Mouse (Mus musculus) hindbrain, embryonic 10.5 days (tissue): ENCODE measurements around the gene Epb41l1. TPM values are rescaled to one million over a fixed set of nuclear protein-coding genes. Genes with fewer than 3 reads are reported as not detected.

ENCODE experiments used
- DNase-seq: peaks from one replicate; pipeline ENCODE4 v3.0.0-alpha.2; 2017; ENCODE audit warnings: low spot score
- H3K27ac ChIP-seq: fragments of 300-500 bp; sonication (generic); 2 replicates; pipeline ENCODE4 v1.5.1; 2016; ENCODE audit warnings: mild to moderate bottlenecking, moderate library complexity
- H3K27me3 ChIP-seq: fragments of 300-500 bp; sonication (generic); 2 replicates; pipeline ENCODE4 v1.6.1; 2016; ENCODE audit warnings: mild to moderate bottlenecking; ENCODE audit not compliant: poor library complexity, insufficient read depth, severe bottlenecking
- H3K36me3 ChIP-seq: fragments of 300-500 bp; sonication (generic); 2 replicates; pipeline ENCODE4 v1.6.1; 2016; ENCODE audit warnings: mild to moderate bottlenecking, moderate library complexity
- H3K4me1 ChIP-seq: fragments of 300-500 bp; sonication (generic); replicated peaks from 2 replicates; pipeline ENCODE4 v1.6.1; 2016; ENCODE audit warnings: mild to moderate bottlenecking
- H3K4me3 ChIP-seq: fragments of 300-500 bp; sonication (generic); 2 replicates; pipeline ENCODE4 v1.5.1; 2016; ENCODE audit warnings: mild to moderate bottlenecking, moderate library complexity
- H3K9me3 ChIP-seq: fragments of 300-500 bp; sonication (generic); 2 replicates; pipeline ENCODE4 v1.6.1; 2016; ENCODE audit warnings: mild to moderate bottlenecking, moderate library complexity
- WGBS: fragments of 180-500 bp; shearing (Covaris S2); methylation state at CpG from one replicate; pipeline ENCODE4 v1.1.7; 2016; 5-methylcytosine and 5-hydroxymethylcytosine counted together
- polyA plus RNA-seq: library from polyadenylated mRNA; unstranded; fragments of >200 nt; fragmentation: Nextera tagmentation; extraction: Ambion mirVana; gene quantifications from 2 replicates; pipeline ENCODE4 v1.2.1, GENCODE M21; 2016

The Epb41l1 gene
- polyA plus RNA-seq, 1 experiment from 2014 or later = 2.1 TPM

GRCm38 (mm10) chr2:156542410-156542809 lies 121.7 kb downstream of the Epb41l1 start:
- Histone ChIP-seq H3K36me3 (no peaks in the 10 kb centered on the region; the same call in 1 of the 2 replicates), H3K9me3 (no peaks in the 10 kb centered on the region), H3K4me3 (no peak overlapping the region), H3K27ac (no peak overlapping the region), H3K27me3 (no peaks in the 10 kb centered on the region), H3K4me1 (peaks cover 5% of the 10 kb centered on the region)
- DNase-seq = no peak
- WGBS = 77% methylated on average over 8 of the region's 8 CpGs

GRCm38 (mm10) chr2:156543804-156544203 lies 123.1 kb downstream of the Epb41l1 start:
- no peaks in the 10 kb centered on the region for H3K9me3 ChIP-seq
- H3K4me3 ChIP-seq = no peak overlapping the region
- H3K27ac ChIP-seq = no peak overlapping the region
- no peak for DNase-seq
- 76% methylated on average over 3 of the region's 3 CpGs for WGBS
- H3K4me1 ChIP-seq = peaks cover 15% of the 10 kb centered on the region
- H3K36me3 ChIP-seq = no peaks in the 10 kb centered on the region
- H3K27me3 ChIP-seq = no peaks in the 10 kb centered on the region

- 7% methylated on average over 39 of the region's 39 CpGs for WGBS
- H3K9me3 ChIP-seq = no peaks in the 10 kb centered on the region
Measured at GRCm38 (mm10) chr2:156547123-156547891, 126.6 kb downstream of the Epb41l1 start, which contains the start of gene Aar2. Aar2 (plus strand) TSS chr2:156547584.

GRCm38 (mm10) chr2:156552421-156552820 lies 131.7 kb downstream of the Epb41l1 start:
- Histone ChIP-seq H3K4me1 (peaks cover 15% of the 10 kb centered on the region), H3K27me3 (no peaks in the 10 kb centered on the region), H3K36me3 (peaks cover 72% of the 10 kb centered on the region), H3K27ac (no peak overlapping the region), H3K4me3 (no peak overlapping the region), H3K9me3 (no peaks in the 10 kb centered on the region)
- no peak for DNase-seq
- 89% methylated on average over 4 of the region's 4 CpGs for WGBS

More at GRCm38 (mm10) chr2:156547123-156547891, 126.6 kb downstream of the Epb41l1 start, which contains the start of gene Aar2:
- Histone ChIP-seq H3K27me3 (no peaks in the 10 kb centered on the region), H3K4me3 (peak within 1 kb of the TSS; percentile 69), H3K4me1 (peaks cover 20% of the 10 kb centered on the region), H3K36me3 (peaks cover 23% of the 10 kb centered on the region), H3K27ac (peak within 1 kb of the TSS; percentile 87)
- peak; percentile 77 for DNase-seq

GRCm38 (mm10) chr2:156561808-156562207 lies 141.1 kb downstream of the Epb41l1 start:
- Histone ChIP-seq H3K36me3 (peaks cover 82% of the 10 kb centered on the region), H3K27ac (no peak overlapping the region), H3K27me3 (no peaks in the 10 kb centered on the region), H3K9me3 (no peaks in the 10 kb centered on the region), H3K4me3 (no peak overlapping the region), H3K4me1 (no peaks in the 10 kb centered on the region)
- WGBS = 90% methylated on average over 2 of the region's 2 CpGs
- DNase-seq = no peak

GRCm38 (mm10) chr2:156563557-156563956 lies 142.8 kb downstream of the Epb41l1 start:
- DNase-seq = no peak
- Histone ChIP-seq H3K27me3 (no peaks in the 10 kb centered on the region), H3K4me1 (no peaks in the 10 kb centered on the region), H3K27ac (no peak overlapping the region), H3K36me3 (peaks cover 82% of the 10 kb centered on the region), H3K9me3 (no peaks in the 10 kb centered on the region), H3K4me3 (no peak overlapping the region)
- 88% methylated on average over 5 of the region's 5 CpGs for WGBS

- Histone ChIP-seq H3K27ac (no peak overlapping the region), H3K36me3 (peaks cover 72% of the 10 kb centered on the region), H3K4me3 (no peak overlapping the region), H3K27me3 (no peaks in the 10 kb centered on the region), H3K4me1 (no peaks in the 10 kb centered on the region), H3K9me3 (no peaks in the 10 kb centered on the region)
- 93% methylated on average over 2 of the region's 2 CpGs for WGBS
- DNase-seq = no peak
Measured at GRCm38 (mm10) chr2:156566512-156566911, 145.8 kb downstream of the Epb41l1 start.

- DNase-seq = no peak
- H3K4me3 ChIP-seq = no peak overlapping the region
- 91% methylated on average over 7 of the region's 7 CpGs for WGBS
- peaks cover 62% of the 10 kb centered on the region for H3K36me3 ChIP-seq
- no peaks in the 10 kb centered on the region for H3K9me3 ChIP-seq
- no peak overlapping the region for H3K27ac ChIP-seq
- no peaks in the 10 kb centered on the region for H3K27me3 ChIP-seq
- no peaks in the 10 kb centered on the region for H3K4me1 ChIP-seq
Measured at GRCm38 (mm10) chr2:156568647-156569046, 147.9 kb downstream of the Epb41l1 start.

GRCm38 (mm10) chr2:156569261-156569660 lies 148.6 kb downstream of the Epb41l1 start:
- Histone ChIP-seq H3K4me1 (no peaks in the 10 kb centered on the region), H3K9me3 (no peaks in the 10 kb centered on the region), H3K4me3 (no peak overlapping the region), H3K27ac (no peak overlapping the region), H3K36me3 (peaks cover 56% of the 10 kb centered on the region), H3K27me3 (no peaks in the 10 kb centered on the region)
- DNase-seq = no peak
- 93% methylated on average over 3 of the region's 3 CpGs for WGBS

- WGBS = 78% methylated on average over 6 of the region's 6 CpGs
- Histone ChIP-seq H3K36me3 (peaks cover 37% of the 10 kb centered on the region), H3K27me3 (no peaks in the 10 kb centered on the region), H3K4me3 (no peak overlapping the region), H3K9me3 (no peaks in the 10 kb centered on the region), H3K4me1 (no peaks in the 10 kb centered on the region), H3K27ac (no peak overlapping the region)
- DNase-seq = no peak
Measured at GRCm38 (mm10) chr2:156571521-156571920, 150.8 kb downstream of the Epb41l1 start.

GRCm38 (mm10) chr2:156576850-156577587 lies 156.3 kb downstream of the Epb41l1 start:
- Histone ChIP-seq H3K27ac (no peak overlapping the region), H3K4me3 (no peak overlapping the region), H3K36me3 (no peaks in the 10 kb centered on the region), H3K27me3 (no peaks in the 10 kb centered on the region), H3K9me3 (no peaks in the 10 kb centered on the region), H3K4me1 (no peaks in the 10 kb centered on the region)
- 81% methylated on average over 7 of the region's 7 CpGs for WGBS
- DNase-seq = no peak

- WGBS = 80% methylated on average over 5 of the region's 5 CpGs
- no peak for DNase-seq
- Histone ChIP-seq H3K27ac (no peak overlapping the region), H3K4me3 (no peak overlapping the region), H3K36me3 (no peaks in the 10 kb centered on the region), H3K27me3 (peaks cover 7% of the 10 kb centered on the region; the same call in 1 of the 2 replicates), H3K4me1 (peaks cover 17% of the 10 kb centered on the region), H3K9me3 (no peaks in the 10 kb centered on the region)
Measured at GRCm38 (mm10) chr2:156580507-156580906, 159.8 kb downstream of the Epb41l1 start.

- Histone ChIP-seq H3K4me1 (peaks cover 22% of the 10 kb centered on the region), H3K27me3 (peaks cover 7% of the 10 kb centered on the region; the same call in 1 of the 2 replicates), H3K4me3 (no peak overlapping the region), H3K36me3 (no peaks in the 10 kb centered on the region), H3K27ac (no peak overlapping the region), H3K9me3 (no peaks in the 10 kb centered on the region)
- DNase-seq = no peak
- 67% methylated on average over 10 of the region's 10 CpGs for WGBS
Measured at GRCm38 (mm10) chr2:156581244-156581643, 160.5 kb downstream of the Epb41l1 start.
